Mouse (Mus musculus) forebrain, embryonic 10.5 days (tissue): ENCODE results near the gene Olfr551. TPM values are rescaled to one million over a fixed set of nuclear protein-coding genes. Genes with fewer than 3 reads are reported as not detected.
A peak's percentile ranks its signal among the peaks of the same experiment; 100 is the strongest.
"Not testable (repeated sequence)": the region's sequence is repeated elsewhere in the genome, so short reads cannot be mapped to it uniquely, and the experiment has no call there.

ENCODE experiments used
- DNase-seq: peaks from one replicate; pipeline ENCODE4 v3.0.0-alpha.2; 2017; ENCODE audit warnings: low spot score; ENCODE audit errors: extremely low spot score
- H3K27ac ChIP-seq: fragments of 300-500 bp; sonication (generic); 2 replicates; pipeline ENCODE4 v1.5.1; 2016; ENCODE audit warnings: mild to moderate bottlenecking
- H3K27me3 ChIP-seq: fragments of 300-500 bp; sonication (generic); 2 replicates; pipeline ENCODE4 v1.6.1; 2016; ENCODE audit warnings: mild to moderate bottlenecking; ENCODE audit not compliant: poor library complexity, severe bottlenecking
- H3K36me3 ChIP-seq: fragments of 300-500 bp; sonication (generic); replicated peaks from 2 replicates; pipeline ENCODE4 v1.6.1; 2016; ENCODE audit warnings: mild to moderate bottlenecking, moderate library complexity
- H3K4me1 ChIP-seq: fragments of 300-500 bp; sonication (generic); 2 replicates; pipeline ENCODE4 v1.6.1; 2016
- H3K4me3 ChIP-seq: fragments of 300-500 bp; sonication (generic); 2 replicates; pipeline ENCODE4 v1.5.1; 2016; ENCODE audit warnings: mild to moderate bottlenecking, moderate library complexity
- H3K9me3 ChIP-seq: fragments of 300-500 bp; sonication (generic); 2 replicates; pipeline ENCODE4 v1.6.1; 2016; ENCODE audit warnings: mild to moderate bottlenecking, moderate library complexity
- WGBS: fragments of 180-500 bp; shearing (Covaris S2); methylation state at CpG from one replicate; pipeline ENCODE4 v1.1.7; 2016; 5-methylcytosine and 5-hydroxymethylcytosine counted together
- polyA plus RNA-seq: library from polyadenylated mRNA; unstranded; fragments of >200 nt; fragmentation: Nextera tagmentation; extraction: Ambion mirVana; gene quantifications from 2 replicates; pipeline ENCODE4 v1.2.1, GENCODE M21; 2016

The Olfr551 gene
- not detected in 2 replicates for polyA plus RNA-seq

DNA sequence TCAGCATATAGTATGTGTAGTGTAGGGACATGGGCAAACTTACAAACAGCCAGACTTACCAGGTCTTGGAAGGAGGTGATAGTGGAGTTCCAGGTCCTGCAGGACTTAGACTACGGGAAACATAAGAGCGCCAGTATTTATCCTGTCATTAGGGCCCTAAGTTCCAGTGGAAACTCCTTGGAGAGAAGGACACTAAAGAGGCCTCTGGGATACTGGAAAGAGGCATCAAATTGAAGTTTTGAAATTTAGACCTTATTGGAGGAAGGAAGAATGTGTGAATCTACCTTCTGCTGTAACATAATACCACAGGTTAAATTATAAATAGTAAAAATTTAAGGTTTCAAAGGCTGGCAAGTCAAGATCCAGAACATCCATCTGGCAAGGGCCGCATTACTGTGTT lies at the start of gene Olfr551:
TSS of gene Olfr551 (minus strand) at position 101 of the 400 bp plus-strand sequence.
- 93% methylated on average over 3 of the region's 3 CpGs for WGBS
- Histone ChIP-seq H3K9me3 (no peaks in the 10 kb centered on the region), H3K4me3 (no peak within 1 kb of the TSS)

DNA sequence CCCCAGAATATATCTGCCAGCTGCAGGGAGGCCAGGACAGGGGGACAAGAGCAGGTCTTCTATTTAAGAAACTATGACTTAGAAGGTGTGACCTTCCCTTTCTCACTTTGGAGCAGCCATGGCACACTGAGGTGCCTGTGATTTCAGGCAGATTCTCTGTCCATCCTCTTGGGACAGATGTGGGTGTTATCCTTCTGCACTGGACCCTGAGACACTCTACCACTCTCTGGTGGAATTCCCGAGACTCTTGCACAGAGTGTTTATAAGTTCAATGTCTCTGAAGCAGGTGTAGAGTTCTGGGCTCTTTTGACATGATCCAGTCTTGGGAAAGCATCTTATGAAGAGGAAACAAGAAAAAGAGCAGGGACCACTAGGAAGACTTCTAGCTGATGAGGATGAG lies 46.4 kb upstream of the Olfr551 start, which contains the start of gene Olfr554:
TSS of gene Olfr554 (plus strand) at position 301 of the 400 bp plus-strand sequence.
- Histone ChIP-seq H3K4me3 (no peak within 1 kb of the TSS), H3K27ac (no peak within 1 kb of the TSS), H3K9me3 (no peaks in the 10 kb centered on the region), H3K4me1 (no peaks in the 10 kb centered on the region), H3K36me3 (no peaks in the 10 kb centered on the region), H3K27me3 (no peaks in the 10 kb centered on the region)
- WGBS: 87% methylated on average over 1 of the region's 1 CpGs
- DNase-seq: no peak

More for the DNA sequence above, at the start of gene Olfr551:
- no peak within 1 kb of the TSS for H3K27ac ChIP-seq
- no peak for DNase-seq
- no peaks in the 10 kb centered on the region for H3K4me1 ChIP-seq
- H3K27me3 ChIP-seq: no peaks in the 10 kb centered on the region
- no peaks in the 10 kb centered on the region for H3K36me3 ChIP-seq

DNA sequence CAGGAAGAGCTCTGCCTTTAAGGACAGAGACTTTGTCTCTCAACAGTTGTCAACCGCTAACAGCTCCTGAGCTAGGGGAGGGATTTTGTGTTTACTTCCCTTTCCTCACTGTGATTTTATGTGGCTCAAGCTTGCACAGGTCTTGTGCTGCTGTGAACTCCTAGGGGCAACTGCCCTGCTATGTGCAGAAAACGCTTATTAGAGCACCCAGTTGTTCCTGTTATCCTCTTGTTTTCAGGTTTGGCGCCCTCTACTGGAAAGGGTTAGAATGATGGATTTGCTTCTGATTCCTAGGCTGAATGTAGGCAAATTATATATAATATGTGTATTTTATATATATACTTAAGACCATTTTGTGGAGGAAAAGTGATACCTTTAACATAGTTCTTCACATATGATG lies 45.0 kb upstream of the Olfr551 start:
- WGBS: 35% methylated on average over 3 of the region's 3 CpGs
- H3K27ac ChIP-seq: no peak overlapping the region
- no peaks in the 10 kb centered on the region for H3K27me3 ChIP-seq
- DNase-seq: no peak
- no peaks in the 10 kb centered on the region for H3K4me1 ChIP-seq
- no peaks in the 10 kb centered on the region for H3K9me3 ChIP-seq
- H3K36me3 ChIP-seq: no peaks in the 10 kb centered on the region
- no peak overlapping the region for H3K4me3 ChIP-seq

DNA sequence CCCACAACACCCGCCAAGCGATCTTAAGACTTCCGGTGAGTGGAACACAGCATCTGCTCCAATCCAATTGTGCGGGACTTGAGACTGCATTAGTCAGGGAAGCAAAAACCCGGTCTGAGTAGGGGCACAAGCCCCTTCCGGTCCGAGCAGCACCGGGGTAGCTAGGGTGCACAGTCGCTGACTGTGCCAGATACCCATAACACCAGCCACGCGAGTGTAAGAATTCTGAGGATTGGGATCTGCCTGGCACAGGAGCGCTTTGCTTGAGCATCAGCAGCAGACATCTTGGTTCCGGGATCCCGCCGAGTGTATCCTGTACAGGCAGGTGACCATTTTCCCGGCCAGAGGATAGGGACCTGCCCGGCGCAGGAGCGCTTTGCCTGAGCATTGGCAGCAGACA lies 28.7 kb upstream of the Olfr551 start:
- H3K36me3 ChIP-seq, H3K4me1 ChIP-seq, H3K4me3 ChIP-seq, H3K27ac ChIP-seq, DNase-seq, H3K27me3 ChIP-seq, H3K9me3 ChIP-seq: not testable (repeated sequence)
- 92% methylated on average over 19 of the region's 19 CpGs for WGBS

DNA sequence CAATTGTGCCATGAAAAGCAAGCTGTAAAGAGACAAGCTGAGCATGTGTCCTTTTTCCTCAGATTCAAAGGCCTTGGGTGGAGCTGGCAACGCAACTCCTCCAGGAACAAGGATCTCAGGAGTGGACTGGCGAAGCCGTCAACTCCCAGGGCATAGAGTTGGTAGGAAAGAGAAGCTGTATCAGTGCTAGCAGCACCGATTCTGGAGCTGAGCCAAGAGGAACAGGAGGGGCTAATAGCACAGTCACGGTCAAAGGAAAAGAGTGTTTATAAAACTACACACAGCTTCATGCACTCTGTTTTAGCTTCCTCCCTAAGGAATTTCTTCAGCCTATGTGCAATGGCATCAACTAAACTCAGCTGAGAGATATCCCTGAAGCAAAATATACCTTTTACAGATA lies 27.9 kb upstream of the Olfr551 start:
- 86% methylated on average over 5 of the region's 5 CpGs for WGBS
- Histone ChIP-seq H3K4me1 (no peaks in the 10 kb centered on the region), H3K4me3 (no peak overlapping the region), H3K9me3 (no peaks in the 10 kb centered on the region), H3K27ac (no peak overlapping the region), H3K27me3 (no peaks in the 10 kb centered on the region), H3K36me3 (no peaks in the 10 kb centered on the region)
- DNase-seq: no peak

DNA sequence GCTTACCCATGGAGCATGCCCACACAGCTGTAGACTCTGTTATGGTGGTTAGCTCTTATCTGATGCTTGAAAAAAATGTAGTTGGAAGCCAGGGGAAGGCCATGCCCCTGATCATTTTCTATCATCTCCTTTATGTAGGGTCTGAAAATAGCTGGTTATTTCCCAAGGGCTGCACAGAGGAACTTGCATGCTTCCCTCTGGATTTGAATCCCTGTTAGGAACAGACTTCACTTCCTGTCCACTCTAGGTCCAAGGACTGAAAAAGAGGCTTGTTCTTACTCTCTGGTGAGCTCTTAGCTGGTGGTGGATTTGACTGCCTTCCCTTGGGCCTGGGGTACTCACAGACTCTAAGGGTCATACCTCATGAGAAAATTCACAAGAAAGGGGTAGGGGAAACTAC lies 26.4 kb upstream of the Olfr551 start, which contains the start of gene Olfr553:
TSS of gene Olfr553 (minus strand) at position 101 of the 400 bp plus-strand sequence.
- Histone ChIP-seq H3K9me3 (no peaks in the 10 kb centered on the region), H3K27ac (no peak within 1 kb of the TSS), H3K4me1 (no peaks in the 10 kb centered on the region), H3K4me3 (no peak within 1 kb of the TSS), H3K27me3 (no peaks in the 10 kb centered on the region), H3K36me3 (no peaks in the 10 kb centered on the region)
- no peak for DNase-seq

DNA sequence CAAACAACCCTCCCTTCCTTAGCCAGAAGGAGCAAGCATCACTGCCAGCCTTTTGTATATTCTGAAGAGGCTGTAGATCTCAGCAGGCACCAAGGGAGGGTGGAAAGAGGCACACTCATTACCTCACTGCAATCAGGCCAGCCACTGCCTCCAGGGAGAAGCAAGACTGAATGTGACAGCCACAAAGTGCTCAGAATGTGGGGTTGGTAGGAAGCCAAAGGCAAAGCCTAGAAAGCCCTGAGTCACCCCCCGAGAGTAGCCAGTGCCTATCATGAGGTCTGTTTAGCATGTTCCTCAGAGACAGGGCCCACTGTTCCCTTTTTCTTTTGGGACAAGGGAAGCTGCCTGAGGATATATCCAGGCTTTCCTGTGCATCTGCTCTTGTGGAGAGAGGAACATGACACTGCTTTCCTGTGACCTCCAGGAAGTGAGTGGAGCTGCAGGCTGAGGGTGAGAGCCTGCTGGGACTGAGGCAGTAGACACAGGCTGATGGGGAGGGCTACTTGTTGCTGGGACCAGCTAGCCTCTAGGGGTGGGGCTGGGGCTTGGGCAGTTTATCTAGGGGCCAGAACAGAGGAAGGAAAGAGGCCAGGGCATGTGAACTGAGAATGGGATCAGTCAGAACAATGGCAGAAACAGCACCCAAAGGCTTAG lies 5.8 kb upstream of the Olfr551 start, which contains the start of gene Olfr552:
TSS of gene Olfr552 (plus strand) at position 393 of the 654 bp plus-strand sequence.
- WGBS: 65% methylated on average over 1 of the region's 1 CpGs
- no peaks in the 10 kb centered on the region for H3K4me1 ChIP-seq
- H3K9me3 ChIP-seq: no peaks in the 10 kb centered on the region
- no peak within 1 kb of the TSS for H3K4me3 ChIP-seq
- no peak within 1 kb of the TSS for H3K27ac ChIP-seq
- no peak for DNase-seq
- no peaks in the 10 kb centered on the region for H3K36me3 ChIP-seq
- no peaks in the 10 kb centered on the region for H3K27me3 ChIP-seq

DNA sequence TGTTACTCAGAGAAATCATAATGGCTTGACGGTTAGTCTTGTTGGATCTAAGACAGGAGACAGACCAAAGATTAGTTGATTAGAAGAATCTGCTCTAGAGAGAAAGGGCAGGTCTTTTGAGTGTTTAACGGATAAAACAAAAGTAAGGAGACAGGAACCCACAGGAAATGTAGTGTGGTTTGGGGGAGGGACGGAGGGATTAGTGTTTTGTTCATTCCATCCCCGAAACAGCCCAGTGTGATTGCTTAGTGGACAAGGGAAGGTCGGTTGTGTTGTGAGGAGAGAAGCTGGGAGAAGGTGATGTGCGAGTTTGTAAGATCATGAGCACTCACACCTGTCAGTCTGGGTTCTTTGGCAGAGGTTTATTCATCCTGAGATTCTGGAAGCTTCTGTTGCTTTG lies 15.7 kb downstream of the Olfr551 start:
- 66% methylated on average over 6 of the region's 6 CpGs for WGBS
- Histone ChIP-seq H3K27ac (no peak overlapping the region), H3K27me3 (no peaks in the 10 kb centered on the region)

DNA sequence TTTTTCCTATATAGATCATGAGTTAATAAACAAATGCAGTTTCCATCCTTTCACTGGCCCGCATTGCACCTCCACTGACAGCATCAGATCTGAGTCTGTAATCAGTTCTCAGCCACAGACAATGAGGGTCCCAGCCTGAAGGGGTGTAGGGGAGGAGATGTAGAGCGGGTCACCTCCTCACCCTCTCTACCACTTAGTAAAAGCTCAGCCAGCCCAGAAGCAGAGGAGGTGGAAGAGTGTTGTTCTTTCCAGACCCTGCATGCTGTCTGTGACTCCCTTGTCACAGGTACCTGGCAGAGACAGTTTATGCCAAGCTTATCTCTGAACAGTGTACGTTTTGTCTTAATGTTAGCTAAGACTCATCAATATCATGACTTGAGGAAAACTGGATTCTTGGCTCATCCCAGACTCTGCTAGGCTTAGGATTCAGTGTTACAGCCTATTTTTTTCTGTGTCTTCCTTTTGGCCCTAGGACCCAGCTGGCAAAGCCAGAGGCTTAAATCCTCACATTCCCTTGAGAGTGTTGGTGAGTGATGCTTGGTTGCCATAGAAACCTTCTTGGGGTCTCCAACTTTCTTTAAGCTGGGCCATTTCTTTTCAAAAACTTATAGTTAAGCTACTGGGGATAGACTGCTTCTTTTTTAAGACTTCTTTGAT lies 18.4 kb downstream of the Olfr551 start:
- no peak overlapping the region for H3K27ac ChIP-seq
- no peaks in the 10 kb centered on the region for H3K27me3 ChIP-seq
- H3K4me3 ChIP-seq: no peak overlapping the region
- 79% methylated on average over 3 of the region's 3 CpGs for WGBS
- no peak for DNase-seq
- H3K9me3 ChIP-seq: no peaks in the 10 kb centered on the region
- H3K4me1 ChIP-seq: peaks cover 8% of the 10 kb centered on the region
- H3K36me3 ChIP-seq: no peaks in the 10 kb centered on the region

More for the DNA sequence above, 15.7 kb downstream of the Olfr551 start:
- Histone ChIP-seq H3K9me3 (no peaks in the 10 kb centered on the region), H3K36me3 (no peaks in the 10 kb centered on the region), H3K4me3 (no peak overlapping the region), H3K4me1 (peaks cover 8% of the 10 kb centered on the region)
- no peak for DNase-seq

DNA sequence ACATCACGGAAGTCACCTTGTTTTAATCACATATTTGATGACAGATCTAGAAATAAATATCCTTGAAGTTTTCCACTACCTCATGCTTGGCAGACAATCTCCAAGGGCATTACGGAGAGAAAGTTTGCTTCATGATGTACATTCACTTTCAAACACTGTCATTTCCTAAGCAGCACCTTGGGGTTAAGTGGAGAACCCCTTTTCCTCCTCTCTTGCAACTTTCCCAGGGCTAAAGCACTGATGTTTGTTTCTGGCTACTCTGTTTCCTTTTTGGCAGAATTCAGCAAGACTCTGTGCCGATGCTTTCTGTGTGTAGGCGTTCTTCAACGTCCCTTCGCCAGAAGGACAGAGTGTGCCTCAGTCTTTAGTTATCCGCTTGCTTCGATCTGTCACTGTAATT lies 20.5 kb downstream of the Olfr551 start, which contains the start of gene Olfr550:
TSS of gene Olfr550 (plus strand) at position 301 of the 400 bp plus-strand sequence.
- no peaks in the 10 kb centered on the region for H3K27me3 ChIP-seq
- no peak within 1 kb of the TSS for H3K4me3 ChIP-seq
- peaks cover 8% of the 10 kb centered on the region for H3K4me1 ChIP-seq
- 96% methylated on average over 8 of the region's 8 CpGs for WGBS
- DNase-seq: no peak
- no peaks in the 10 kb centered on the region for H3K36me3 ChIP-seq
- no peaks in the 10 kb centered on the region for H3K9me3 ChIP-seq
- H3K27ac ChIP-seq: no peak within 1 kb of the TSS

DNA sequence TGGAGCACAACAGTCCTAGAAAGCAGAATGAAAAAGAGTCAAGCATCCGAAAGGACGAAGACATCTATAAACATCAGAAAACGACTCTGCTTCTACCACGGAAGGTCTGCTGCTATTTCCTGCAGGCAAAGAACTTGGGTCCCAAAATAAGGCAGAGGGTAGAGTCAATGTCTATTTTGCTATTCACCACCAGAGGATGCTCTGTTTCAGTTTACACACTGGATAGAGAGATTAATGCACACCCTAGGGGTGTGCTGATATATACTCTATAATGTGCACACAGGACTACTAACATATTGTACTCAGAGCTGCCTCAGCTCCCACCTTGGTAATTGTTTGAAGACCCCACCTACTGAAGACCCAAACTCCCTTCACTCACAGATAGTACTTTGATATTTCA lies 25.5 kb downstream of the Olfr551 start:
- Histone ChIP-seq H3K4me1 (peaks cover 11% of the 10 kb centered on the region), H3K27ac (no peak overlapping the region), H3K27me3 (no peaks in the 10 kb centered on the region), H3K36me3 (no peaks in the 10 kb centered on the region), H3K4me3 (no peak overlapping the region), H3K9me3 (no peaks in the 10 kb centered on the region)
- no peak for DNase-seq
- WGBS: 91% methylated on average over 4 of the region's 4 CpGs

DNA sequence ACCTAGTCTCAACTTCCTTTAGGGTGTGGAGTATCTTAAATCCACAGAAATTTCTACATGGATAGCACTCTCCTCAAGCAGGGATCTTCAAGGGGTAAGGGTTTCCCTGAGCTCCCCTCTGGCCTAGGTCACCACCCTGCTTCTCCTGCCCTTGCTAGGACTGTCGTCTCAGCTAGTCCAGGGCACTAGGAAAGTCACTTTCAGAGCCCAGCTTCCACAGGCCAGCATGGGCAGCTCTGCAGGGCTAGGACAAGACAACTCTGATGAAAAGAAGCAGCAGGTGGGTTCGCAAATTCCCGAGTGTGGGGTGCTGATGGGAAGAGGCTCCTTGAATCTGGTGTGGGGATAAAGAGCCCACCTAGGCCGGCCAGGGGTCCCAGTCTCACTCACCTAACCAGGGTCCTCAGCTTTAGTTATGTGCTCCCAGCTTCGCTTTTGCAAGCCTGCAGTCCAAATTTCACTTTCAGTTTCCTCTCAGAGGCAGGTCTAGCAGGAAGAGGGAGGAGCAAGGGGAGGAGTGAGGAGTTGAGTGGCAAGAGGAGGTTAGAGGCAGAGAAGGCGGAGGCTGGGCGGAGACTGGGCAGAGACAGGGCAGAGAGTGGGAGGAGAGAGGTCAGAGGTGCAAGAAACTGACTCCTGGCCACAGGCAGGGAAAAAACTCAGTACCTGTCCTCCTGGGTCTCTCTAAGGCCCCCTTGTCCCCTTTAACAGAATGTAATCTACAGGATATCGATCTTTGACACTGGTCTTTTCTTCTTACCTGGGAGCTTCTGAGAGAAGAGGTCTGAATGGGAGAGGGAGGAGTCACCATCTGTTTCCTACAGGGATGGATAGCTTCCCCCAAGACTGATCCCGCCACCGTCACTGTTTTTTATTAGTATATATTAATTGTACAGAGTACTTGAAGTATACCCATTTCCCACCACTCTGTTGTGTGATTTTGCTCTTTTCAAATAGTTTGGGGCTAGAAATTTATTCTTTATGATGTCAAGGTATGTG lies 26.4 kb downstream of the Olfr551 start, which contains the start of gene Trim21:
TSS of gene Trim21 (minus strand) at position 488 of the 999 bp plus-strand sequence.
- peak; percentile 61 for DNase-seq
- Histone ChIP-seq H3K4me3 (peak within 1 kb of the TSS; percentile 52), H3K4me1 (peaks cover 11% of the 10 kb centered on the region), H3K27ac (peak within 1 kb of the TSS; percentile 80), H3K27me3 (no peaks in the 10 kb centered on the region), H3K9me3 (no peaks in the 10 kb centered on the region), H3K36me3 (no peaks in the 10 kb centered on the region)
- WGBS: 29% methylated on average over 10 of the region's 10 CpGs
